Mouse (Mus musculus) T-cell, adult 66 days (primary cell): Measurements from ENCODE around the gene Mybpc3. TPM values are rescaled to one million over a fixed set of nuclear protein-coding genes. Genes with fewer than 3 reads are reported as not detected.

ENCODE experiments used
- total RNA-seq, 2 experiments: library from RNA; stranded (reverse); gene quantifications; 3 replicates in 1 of 2; 4 replicates in 1 of 2; pipeline ENCODE4 v1.2.4; 2023

Mybpc3 gene
- not detected for total RNA-seq

DNA sequence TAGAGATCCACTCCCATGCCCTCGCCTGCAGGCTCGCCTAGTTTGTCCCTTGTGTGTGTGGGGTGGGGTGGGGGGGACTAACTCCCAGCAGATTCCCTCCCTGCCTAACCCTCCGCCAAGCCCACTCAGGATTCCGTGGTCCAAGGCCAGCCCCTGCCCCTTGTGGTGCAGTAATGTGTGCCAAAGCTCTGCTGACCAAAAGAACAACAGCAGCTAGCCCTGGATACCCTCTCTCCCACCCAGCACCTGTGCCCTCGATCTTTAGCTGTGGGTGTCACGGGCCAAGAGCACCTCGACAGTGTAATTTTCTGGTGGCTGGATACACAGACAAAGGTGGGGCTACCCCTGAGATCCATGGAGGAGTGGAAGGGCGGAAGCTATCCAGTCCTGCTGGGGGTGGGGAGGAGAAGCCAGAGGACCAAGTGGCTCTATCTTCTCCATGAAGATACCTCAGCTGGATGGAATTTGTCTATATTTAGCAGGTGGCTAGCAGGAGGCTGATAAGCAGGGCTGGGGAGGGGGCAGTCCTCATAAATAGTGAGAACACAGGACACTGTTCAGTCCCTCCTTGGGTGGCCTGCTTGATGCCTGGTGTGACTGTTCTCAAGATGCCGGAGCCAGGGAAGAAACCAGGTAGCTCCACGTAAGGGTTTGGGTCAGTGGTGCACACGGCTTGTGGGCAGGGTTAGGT, at the start of gene Mybpc3:
Mybpc3 (plus strand) TSS at position 560 of the 691 bp plus-strand sequence.

DNA sequence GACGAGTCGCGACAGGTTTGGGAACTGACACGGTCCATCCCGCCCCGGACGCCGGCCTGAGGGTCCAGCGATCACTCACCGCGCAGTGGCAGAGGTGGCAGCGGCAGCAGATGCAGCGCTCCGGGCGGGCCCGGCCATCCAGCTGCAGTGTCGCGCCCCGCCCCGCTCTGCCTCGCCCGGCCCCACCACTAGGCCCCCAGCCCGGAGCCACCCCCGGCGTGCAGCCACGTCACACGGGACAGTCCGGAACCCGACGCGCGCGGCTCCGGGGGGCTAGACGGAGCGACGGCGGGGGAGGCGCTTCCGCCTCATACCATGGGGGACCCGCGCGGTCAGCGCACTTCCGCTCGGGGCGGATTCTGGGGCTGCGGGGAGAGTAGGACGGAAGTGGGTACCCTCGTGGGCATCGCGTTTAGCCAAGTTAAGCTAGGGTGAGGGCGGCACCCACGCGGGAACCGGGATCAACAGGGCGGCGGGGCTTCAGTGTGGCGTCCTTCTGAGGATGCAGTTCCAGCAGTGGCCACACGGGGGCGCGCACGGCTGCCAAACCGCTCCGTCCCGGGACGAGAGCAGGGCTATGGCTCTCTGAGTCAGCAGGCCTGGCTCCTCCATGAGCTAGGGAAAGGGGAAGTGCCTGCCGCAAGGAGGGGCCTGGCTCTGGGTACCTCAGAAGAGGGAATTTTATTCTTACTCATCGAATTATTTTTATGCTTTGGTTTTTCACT, 47.7 kb upstream of the Mybpc3 start, which contains the start of gene Slc39a13:
Slc39a13 (minus strand) TSS at position 342 of the 725 bp plus-strand sequence.

DNA sequence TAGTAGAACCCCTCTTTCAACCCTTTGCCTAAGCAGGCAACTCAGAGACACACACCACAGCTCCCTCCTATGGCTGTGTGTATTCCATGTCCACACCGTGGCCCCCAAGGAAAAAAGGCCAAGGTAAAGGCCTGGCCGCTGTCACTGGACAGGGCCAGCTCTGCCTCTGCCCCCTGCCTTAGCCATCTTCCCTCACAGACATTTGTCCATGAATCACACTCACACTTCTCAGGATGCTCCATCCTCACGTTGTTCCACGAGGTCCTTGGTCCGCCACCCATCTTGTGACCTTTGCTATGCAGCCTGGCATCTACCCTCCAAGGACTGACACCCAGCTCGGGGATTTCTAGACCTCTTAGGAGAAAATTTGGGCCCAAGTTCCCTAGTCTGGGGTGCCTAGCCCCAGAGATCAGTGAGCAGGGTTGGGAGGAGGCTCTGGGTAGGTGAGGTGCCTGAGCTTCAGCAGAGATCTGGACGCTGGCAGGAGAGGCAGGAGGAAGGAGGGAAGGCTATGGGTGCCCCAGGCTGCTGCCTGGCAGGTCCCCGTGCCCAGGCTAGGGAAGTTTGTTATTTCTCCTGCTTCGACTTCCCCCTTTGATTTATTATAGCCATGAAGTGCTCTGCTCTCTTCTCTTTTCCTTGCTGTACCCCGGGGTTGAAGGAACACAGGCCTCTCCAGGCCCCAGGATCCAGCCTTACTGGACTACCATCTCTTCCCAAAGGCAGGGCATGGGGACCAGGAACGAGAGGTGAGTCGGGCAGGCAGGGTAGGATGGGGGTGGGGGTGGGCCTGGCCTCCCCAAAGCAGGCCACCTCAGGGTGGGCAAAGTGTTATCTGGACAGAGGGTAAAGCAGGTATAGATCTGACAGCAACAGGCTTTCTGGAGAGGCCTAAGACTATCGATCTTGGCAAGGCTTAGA, 35.9 kb upstream of the Mybpc3 start, which contains the start of gene Spi1:
Spi1 (plus strand) TSS at position 616 of the 921 bp plus-strand sequence.

DNA sequence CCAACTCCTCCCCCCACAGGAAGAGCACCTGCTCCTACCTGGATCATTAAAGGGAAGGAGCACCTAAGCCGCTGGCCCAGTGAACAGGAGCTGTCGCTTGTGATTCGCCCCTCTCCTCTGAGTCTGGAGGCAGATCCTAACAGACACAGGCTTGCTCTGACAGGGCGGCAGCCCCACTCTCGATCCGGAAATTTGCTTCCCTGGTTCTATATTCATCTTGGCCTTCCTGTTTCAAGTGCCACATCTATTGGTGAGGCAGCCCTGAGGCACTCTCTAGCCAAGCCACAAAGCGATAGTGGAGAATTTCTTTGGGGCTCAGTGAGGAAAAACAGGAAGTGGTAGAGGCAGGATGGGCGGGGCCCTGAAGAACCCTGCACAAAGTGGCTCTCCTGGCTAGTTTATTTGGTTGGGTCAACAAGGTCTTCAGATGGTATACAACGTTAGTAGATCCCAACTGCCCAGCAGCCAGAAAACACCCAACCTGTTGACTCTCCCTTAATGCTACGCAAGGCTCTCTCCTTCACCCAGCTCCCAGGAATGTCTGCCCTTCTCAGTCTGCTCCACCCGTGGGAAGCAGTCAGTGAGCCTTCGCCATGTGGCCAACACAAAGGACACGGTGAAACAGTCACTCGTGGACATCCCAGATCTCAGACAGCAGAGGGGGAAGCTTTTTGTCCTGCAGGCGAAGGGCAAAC, 65.9 kb downstream of the Mybpc3 start, which contains the start of gene Madd:
Madd (minus strand) TSS at position 127 of the 695 bp plus-strand sequence.

Other genes with a start within 250 kb of the Mybpc3 start
- gene C1qtnf4, start 232.3 kb upstream of the Mybpc3 start, total RNA-seq: 1 to 10 TPM in 1 of 2 experiments, not detected in 1; 1.3 TPM
- gene Kbtbd4, start 213.4 kb upstream of the Mybpc3 start, total RNA-seq: 10 to 100 TPM; 30.5 to 45.8 TPM
- 100 to 1,000 TPM; 143 to 153 TPM for gene Ndufs3, start 213.3 kb upstream of the Mybpc3 start, total RNA-seq
- gene Celf1, start 177.8 kb upstream of the Mybpc3 start, total RNA-seq: 100 to 1,000 TPM in 1 of 2 experiments, 10 to 100 TPM in 1; 97.1 to 118 TPM
- gene Rapsn, start 82.5 kb upstream of the Mybpc3 start, total RNA-seq: 1 to 10 TPM in 1 of 2 experiments, not detected in 1; 1.9 TPM
- gene Psmc3, start 64.1 kb upstream of the Mybpc3 start, total RNA-seq: 100 to 1,000 TPM; 131 to 145 TPM
- gene Slc39a13, start 47.7 kb upstream of the Mybpc3 start, total RNA-seq: 10 to 100 TPM; 24.4 to 27.9 TPM
- 1 to 10 TPM; 1.6 to 2.0 TPM for gene Spi1, start 35.8 kb upstream of the Mybpc3 start, total RNA-seq
- 100 to 1,000 TPM; 275 to 301 TPM for gene Madd, start 65.7 kb downstream of the Mybpc3 start, total RNA-seq
- gene Nr1h3, start 84.7 kb downstream of the Mybpc3 start, total RNA-seq: 1 to 10 TPM; 1.9 to 4.7 TPM
- 1 to 10 TPM; 9.1 to 9.5 TPM for gene Acp2, start 84.7 kb downstream of the Mybpc3 start, total RNA-seq
- 10 to 100 TPM; 66.7 to 67.2 TPM for gene Ddb2, start 118.8 kb downstream of the Mybpc3 start, total RNA-seq
- gene Pacsin3, start 137.8 kb downstream of the Mybpc3 start, total RNA-seq: 1 to 10 TPM in 1 of 2 experiments, under 1 TPM in 1; 0.38 to 1.3 TPM
- gene Arfgap2, start 146.8 kb downstream of the Mybpc3 start, total RNA-seq: 100 to 1,000 TPM; 144 to 159 TPM